Mouse (Mus musculus) G1E (cell line): ENCODE data around the gene Csf2rb2. TPM values are rescaled to one million over a fixed set of nuclear protein-coding genes. Genes with fewer than 3 reads are reported as not detected.

Experiments
- ATAC-seq: 2 replicates; pipeline ENCODE4 v1.8.0; 2016; ENCODE audit warnings: mild to moderate bottlenecking; ENCODE audit not compliant: insufficient number of reproducible peaks, poor library complexity, low FRiP score, severe bottlenecking; ENCODE audit errors: extremely low read depth
- DNase-seq: peaks from one replicate; pipeline ENCODE4 v3.0.0; 2012; ENCODE audit warnings: low spot score
- H3K27me3 ChIP-seq: 2 replicates; pipeline ENCODE4 v1.6.1; 2012; ENCODE audit warnings: mild to moderate bottlenecking, low read length, inconsistent platforms; ENCODE audit not compliant: insufficient read depth
- H3K36me3 ChIP-seq: replicated peaks from 2 replicates; pipeline ENCODE3; 2012; ENCODE audit warnings: mild to moderate bottlenecking, inconsistent platforms
- H3K4me1 ChIP-seq: 2 replicates; pipeline ENCODE4 v1.6.1; 2012; ENCODE audit warnings: low read depth, low read length, inconsistent platforms, mixed read lengths; ENCODE audit not compliant: insufficient read depth
- H3K4me3 ChIP-seq: 2 replicates; pipeline ENCODE4 v1.5.1; 2012; ENCODE audit warnings: low read depth, mild to moderate bottlenecking, inconsistent platforms, low read length, moderate library complexity, mixed read lengths
- H3K9me3 ChIP-seq: replicated peaks from 2 replicates; pipeline ENCODE4 v1.6.1; 2012; ENCODE audit warnings: inconsistent platforms
- CTCF ChIP-seq: IDR thresholded peaks from 2 replicates; pipeline ENCODE4 v1.5.1; 2012; ENCODE audit warnings: low read depth, low read length, inconsistent platforms, mixed read lengths
- GATA1 ChIP-seq: IDR thresholded peaks from 2 replicates; pipeline ENCODE4 v1.6.1; 2012; ENCODE audit warnings: borderline replicate concordance, low read length, inconsistent platforms, mixed read lengths
- GATA2 ChIP-seq: IDR thresholded peaks from 2 replicates; pipeline ENCODE4 v1.6.1; 2012; ENCODE audit warnings: low read depth, low read length, inconsistent platforms, borderline replicate concordance
- POLR2AphosphoS5 ChIP-seq: IDR thresholded peaks from 2 replicates; pipeline ENCODE4 v1.6.1; 2012; ENCODE audit warnings: low read depth, low read length, inconsistent platforms; ENCODE audit not compliant: insufficient replicate concordance
- TAL1 ChIP-seq: conservative IDR thresholded peaks from 2 replicates; pipeline ENCODE4 v1.6.1; 2012; ENCODE audit warnings: low read depth, low read length, inconsistent platforms, mixed read lengths
- polyA plus RNA-seq: library from polyadenylated mRNA; stranded (reverse); fragments of >175 nt; gene quantifications from 2 replicates; pipeline ENCODE4 v1.2.3, GENCODE M21; 2012
- total RNA-seq, 2 experiments: library from RNA; stranded (forward) in 1 of 2; stranded (reverse) in 1 of 2; fragments of 200-1000 nt in 1 of 2; fragments of >200 nt in 1 of 2; fragmentation: Nextera tagmentation in 1 of 2; gene quantifications; 2 replicates each; pipeline ENCODE4 v1.2.3; 2014 to 2017

The Csf2rb2 gene
- total and polyA plus RNA-seq, 3 experiments: 15.4 to 46.8 (median 41.9) TPM

DNA sequence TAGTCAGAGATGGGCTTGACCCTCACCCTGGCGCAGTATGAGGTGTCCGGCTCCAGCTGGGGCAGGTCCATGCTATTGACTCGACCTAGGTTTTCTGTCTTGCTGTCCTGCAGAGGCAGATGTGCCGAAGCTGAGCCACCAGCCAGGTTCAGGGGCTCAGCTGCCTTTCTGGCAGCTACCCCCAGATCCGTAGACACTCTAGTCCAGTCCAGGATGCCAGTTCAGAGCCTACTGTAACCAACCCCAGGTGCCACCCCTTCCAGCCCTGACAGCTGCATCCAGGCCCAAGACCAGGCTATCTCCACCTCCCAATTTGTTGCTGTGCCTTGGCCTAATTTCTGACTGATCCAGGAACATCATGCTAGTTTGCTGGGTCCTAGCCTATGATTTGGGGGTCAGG is 17.6 kb downstream of the Csf2rb2 start:
- H3K36me3 ChIP-seq: peaks cover 18% of the 10 kb centered on the region
- DNase-seq: no peak
- TF ChIP-seq TAL1 (no peak), GATA2 (no peak), CTCF (no peak), GATA1 (no peak), POLR2AphosphoS5 (no peak)

DNA sequence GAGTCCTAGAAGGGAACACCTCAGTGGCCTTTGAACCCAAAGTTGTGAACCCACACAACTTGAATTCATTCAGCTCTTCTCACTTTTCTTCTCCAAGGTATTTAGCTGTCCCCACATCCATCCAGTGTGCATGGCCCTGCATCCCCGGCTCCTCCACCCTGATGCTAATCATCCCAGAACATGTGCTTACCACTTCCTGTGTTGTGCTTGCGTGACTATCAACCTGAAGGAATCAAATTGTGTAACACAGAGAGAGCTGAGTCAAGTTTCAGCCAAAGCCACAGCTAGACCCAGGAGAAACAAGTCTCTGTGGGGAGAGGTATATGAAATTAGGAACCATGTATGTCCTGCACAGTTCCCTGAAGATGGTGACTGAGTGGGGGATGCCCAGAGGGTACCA is 27.2 kb downstream of the Csf2rb2 start:
- TF ChIP-seq POLR2AphosphoS5: no peak
- no peak for TF ChIP-seq GATA2
- no peak for TF ChIP-seq CTCF
- TF ChIP-seq GATA1: no peak
- TF ChIP-seq TAL1: no peak
- H3K27me3 ChIP-seq: peaks cover 81% of the 10 kb centered on the region

More for the DNA sequence above, 17.6 kb downstream of the Csf2rb2 start:
- Histone ChIP-seq H3K9me3 (0 out of 2 replicates have a peak, but pooled peaks cover 2% of the 10 kb centered on the region), H3K4me1 (peaks cover 6% of the 10 kb centered on the region; the same call in 1 of the 2 replicates), H3K4me3 (no peak overlapping the region), H3K27me3 (peaks cover 74% of the 10 kb centered on the region)
- no peak for ATAC-seq

DNA sequence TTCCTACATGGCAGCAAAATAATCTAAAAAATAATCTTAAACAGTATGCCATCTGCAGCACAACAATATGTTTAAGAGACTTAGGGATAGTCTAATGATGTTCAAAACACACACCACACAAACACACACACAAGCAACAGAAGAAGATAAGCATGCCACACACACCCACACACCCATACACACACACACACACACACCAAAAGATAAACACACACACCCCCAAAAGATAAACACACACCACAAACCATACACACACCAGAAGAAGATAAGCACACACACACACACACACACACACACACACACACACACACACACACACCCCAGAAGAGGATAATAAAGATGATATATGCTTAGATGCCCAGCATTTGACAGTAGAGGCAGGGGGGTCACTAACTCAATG is 34.3 kb downstream of the Csf2rb2 start:
- Histone ChIP-seq H3K36me3 (no peaks in the 10 kb centered on the region), H3K4me3 (no peak overlapping the region), H3K4me1 (peaks cover 66% of the 10 kb centered on the region), H3K27me3 (peaks cover 29% of the 10 kb centered on the region), H3K9me3 (peaks cover 3% of the 10 kb centered on the region; the same call in 1 of the 2 replicates)
- ATAC-seq: no peak
- TF ChIP-seq TAL1 (peak; percentile 23; the same call in 1 of the 2 replicates), GATA2 (no peak), GATA1 (no peak), CTCF (no peak), POLR2AphosphoS5 (no peak)
- no peak for DNase-seq

More for the DNA sequence above, 27.2 kb downstream of the Csf2rb2 start:
- Histone ChIP-seq H3K4me1 (peaks cover 38% of the 10 kb centered on the region), H3K9me3 (no peaks in the 10 kb centered on the region; the same call in 1 of the 2 replicates), H3K36me3 (no peaks in the 10 kb centered on the region), H3K4me3 (no peak overlapping the region)
- ATAC-seq (peak; percentile 34; the same call in 1 of the 2 replicates), DNase-seq (no peak)

DNA sequence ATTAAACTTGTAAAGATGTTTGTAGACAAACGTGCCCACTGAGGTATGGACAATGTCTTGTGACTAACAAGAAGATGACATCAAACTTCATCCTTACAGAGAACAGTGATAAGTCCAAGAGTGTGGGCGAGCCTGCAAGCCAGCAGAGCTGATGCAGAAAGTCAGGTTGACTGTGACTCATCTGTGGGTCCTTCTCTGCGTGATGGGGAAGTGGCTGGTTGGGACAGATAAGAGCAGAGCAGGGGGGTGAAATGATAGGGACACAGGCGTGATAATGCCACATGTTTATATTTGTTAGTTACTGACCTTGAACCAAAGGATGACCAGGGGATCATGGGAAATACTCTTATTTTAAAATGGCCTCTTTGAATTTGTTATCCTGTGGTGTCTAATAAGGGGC is 37.7 kb downstream of the Csf2rb2 start:
- TF ChIP-seq CTCF (no peak), TAL1 (peak; percentile 99)
- H3K9me3 ChIP-seq: peaks cover 3% of the 10 kb centered on the region; the same call in 1 of the 2 replicates
- no peak overlapping the region; the same call in 1 of the 2 replicates for H3K4me3 ChIP-seq
- H3K27me3 ChIP-seq: peaks cover 31% of the 10 kb centered on the region
- H3K36me3 ChIP-seq: no peaks in the 10 kb centered on the region
- H3K4me1 ChIP-seq: peaks cover 79% of the 10 kb centered on the region
- DNase-seq (peak; percentile 82), ATAC-seq (peak; percentile 96)

DNA sequence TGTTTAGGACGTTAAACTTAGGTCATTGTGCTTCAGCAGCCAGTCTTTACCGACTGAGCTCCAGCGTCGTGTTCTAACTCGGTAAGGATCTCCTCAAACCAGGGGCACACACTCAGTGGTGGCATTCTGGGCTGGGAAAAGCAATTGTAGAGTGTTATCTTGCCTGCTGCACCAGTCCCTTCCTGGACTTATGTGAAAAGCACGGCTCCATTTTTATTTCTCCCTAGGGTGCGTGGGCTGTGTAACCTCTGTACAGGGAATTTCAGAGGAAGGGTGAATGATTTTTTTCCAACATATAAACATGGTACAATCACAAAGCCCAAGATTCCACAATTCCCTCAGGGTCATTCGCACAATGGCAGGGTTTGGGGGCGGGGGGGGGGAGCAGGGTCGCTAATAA is 38.1 kb downstream of the Csf2rb2 start:
- H3K9me3 ChIP-seq: peaks cover under 1% of the 10 kb centered on the region; the same call in 1 of the 2 replicates
- no peak for ATAC-seq
- H3K4me1 ChIP-seq: peaks cover 79% of the 10 kb centered on the region
- no peak overlapping the region; the same call in 1 of the 2 replicates for H3K4me3 ChIP-seq
- DNase-seq: no peak
- TF ChIP-seq GATA2: no peak
- TF ChIP-seq GATA1: no peak
- TF ChIP-seq TAL1: no peak
- no peak for TF ChIP-seq POLR2AphosphoS5
- TF ChIP-seq CTCF: no peak
- H3K36me3 ChIP-seq: no peaks in the 10 kb centered on the region
- peaks cover 35% of the 10 kb centered on the region for H3K27me3 ChIP-seq

DNA sequence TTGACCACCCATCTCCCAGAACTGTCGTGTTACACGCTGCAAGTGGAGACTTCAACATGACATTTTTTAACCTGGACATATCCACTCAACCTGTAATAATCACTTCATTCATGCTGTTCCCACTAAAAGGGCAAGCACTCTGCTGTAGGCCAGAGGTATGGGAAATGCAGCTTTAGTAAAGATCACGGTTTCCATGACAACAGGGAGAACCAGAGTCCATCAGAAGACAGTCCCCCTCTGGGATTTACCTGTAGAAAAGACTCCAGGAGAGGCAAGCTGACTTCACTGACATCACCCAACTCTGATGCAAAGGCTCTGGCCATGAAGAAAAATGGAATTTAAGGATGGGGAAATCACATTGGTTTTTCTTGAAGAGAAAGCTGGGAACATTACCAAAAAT is 42.2 kb downstream of the Csf2rb2 start:
- H3K4me1 ChIP-seq: peaks cover 79% of the 10 kb centered on the region
- no peak for TF ChIP-seq GATA1
- TF ChIP-seq CTCF: no peak
- no peak for TF ChIP-seq TAL1
- TF ChIP-seq GATA2: no peak

More for the DNA sequence above, 42.2 kb downstream of the Csf2rb2 start:
- Histone ChIP-seq H3K4me3 (no peak overlapping the region), H3K9me3 (no peaks in the 10 kb centered on the region; the same call in 1 of the 2 replicates), H3K27me3 (peaks cover 66% of the 10 kb centered on the region), H3K36me3 (no peaks in the 10 kb centered on the region)
- no peak for DNase-seq
- no peak for ATAC-seq
